Mouse (Mus musculus) hindbrain, embryonic 12.5 days (tissue): ENCODE measurements around the gene Pakap. TPM values are rescaled to one million over a fixed set of nuclear protein-coding genes. Genes with fewer than 3 reads are reported as not detected.
A peak's percentile ranks its signal among the peaks of the same experiment; 100 is the strongest.

ENCODE experiments used
- ATAC-seq: fragments of 200-750 bp; cut with Nextera tagmentation; 2 replicates; pipeline ENCODE4 v1.8.0; 2017; ENCODE audit warnings: moderate TSS enrichment; ENCODE audit not compliant: low FRiP score
- H3K27ac ChIP-seq: fragments of 300-500 bp; sonication (generic); 2 replicates; pipeline ENCODE4 v1.5.1; 2016; ENCODE audit warnings: mild to moderate bottlenecking
- H3K27me3 ChIP-seq: fragments of 300-500 bp; sonication (generic); 2 replicates; pipeline ENCODE4 v1.6.1; 2016; ENCODE audit warnings: mild to moderate bottlenecking
- H3K36me3 ChIP-seq: fragments of 300-500 bp; sonication (generic); 2 replicates; pipeline ENCODE4 v1.6.1; 2016; ENCODE audit warnings: mild to moderate bottlenecking
- H3K4me1 ChIP-seq: fragments of 300-500 bp; sonication (generic); 2 replicates; pipeline ENCODE4 v1.6.1; 2016
- H3K4me2 ChIP-seq: fragments of 300-500 bp; sonication (generic); replicated peaks from 2 replicates; pipeline ENCODE4 v1.6.1; 2016; ENCODE audit warnings: mild to moderate bottlenecking
- H3K4me3 ChIP-seq: fragments of 300-500 bp; sonication (generic); 2 replicates; pipeline ENCODE4 v1.5.1; 2016; ENCODE audit warnings: mild to moderate bottlenecking
- H3K9ac ChIP-seq: fragments of 300-500 bp; sonication (generic); 2 replicates; pipeline ENCODE4 v1.6.1; 2016; ENCODE audit warnings: mild to moderate bottlenecking, moderate library complexity
- H3K9me3 ChIP-seq: fragments of 300-500 bp; sonication (generic); replicated peaks from 2 replicates; pipeline ENCODE4 v1.6.1; 2016; ENCODE audit warnings: mild to moderate bottlenecking
- WGBS: fragments of 180-500 bp; shearing (Covaris S2); methylation state at CpG from one replicate; pipeline ENCODE4 v1.1.7; 2016; 5-methylcytosine and 5-hydroxymethylcytosine counted together
- polyA plus RNA-seq: library from polyadenylated mRNA; unstranded; fragments of >200 nt; fragmentation: Nextera tagmentation; extraction: Ambion mirVana; gene quantifications from 2 replicates; pipeline ENCODE4 v1.2.1, GENCODE M21; 2016

Gene Pakap
- polyA plus RNA-seq, 1 experiment from 2014 or later: 28.1 TPM

GRCm38 (mm10) chr4:57829131-57829530 is 261.2 kb downstream of the Pakap start:
- H3K36me3 ChIP-seq: no peaks in the 10 kb centered on the region
- H3K4me1 ChIP-seq: peaks cover 40% of the 10 kb centered on the region
- H3K9me3 ChIP-seq: no peaks in the 10 kb centered on the region
- no peaks in the 10 kb centered on the region for H3K27me3 ChIP-seq
- no peak for ATAC-seq
- H3K27ac ChIP-seq: no peak overlapping the region; the same call in 1 of the 2 replicates
- no peak overlapping the region for H3K4me3 ChIP-seq
- WGBS: 79% methylated on average over 9 of the region's 9 CpGs
- H3K4me2 ChIP-seq: no peak overlapping the region
- no peak overlapping the region for H3K9ac ChIP-seq

GRCm38 (mm10) chr4:57829740-57830139 is 261.8 kb downstream of the Pakap start:
- H3K9ac ChIP-seq: no peak overlapping the region
- WGBS: 65% methylated on average over 3 of the region's 3 CpGs
- H3K4me1 ChIP-seq: peaks cover 34% of the 10 kb centered on the region
- no peaks in the 10 kb centered on the region for H3K36me3 ChIP-seq
- H3K27ac ChIP-seq: no peak overlapping the region
- no peaks in the 10 kb centered on the region for H3K27me3 ChIP-seq
- no peak overlapping the region for H3K4me3 ChIP-seq
- H3K9me3 ChIP-seq: no peaks in the 10 kb centered on the region
- H3K4me2 ChIP-seq: no peak overlapping the region
- ATAC-seq: 0 out of 2 replicates have a peak, but pooled peaks have one; percentile 29

- H3K4me3 ChIP-seq: no peak overlapping the region
- H3K4me2 ChIP-seq: no peak overlapping the region
- no peak overlapping the region for H3K9ac ChIP-seq
- peaks cover 21% of the 10 kb centered on the region for H3K4me1 ChIP-seq
- no peak overlapping the region for H3K27ac ChIP-seq
- H3K9me3 ChIP-seq: no peaks in the 10 kb centered on the region
- H3K27me3 ChIP-seq: no peaks in the 10 kb centered on the region
- WGBS: 47% methylated on average over 7 of the region's 7 CpGs
- ATAC-seq: no peak
- H3K36me3 ChIP-seq: no peaks in the 10 kb centered on the region
Measured at GRCm38 (mm10) chr4:57832318-57832717, 264.3 kb downstream of the Pakap start.

- Histone ChIP-seq H3K4me3 (no peak overlapping the region), H3K4me1 (peaks cover 21% of the 10 kb centered on the region), H3K27ac (0 out of 2 replicates have a peak overlapping the region, but pooled peaks have one; percentile 0), H3K4me2 (no peak overlapping the region), H3K27me3 (no peaks in the 10 kb centered on the region), H3K36me3 (no peaks in the 10 kb centered on the region), H3K9ac (no peak overlapping the region), H3K9me3 (no peaks in the 10 kb centered on the region)
- peak; percentile 44 for ATAC-seq
- WGBS: 43% methylated on average over 4 of the region's 4 CpGs
Measured at GRCm38 (mm10) chr4:57833060-57833459, 265.1 kb downstream of the Pakap start.

GRCm38 (mm10) chr4:57834141-57834540 is 266.2 kb downstream of the Pakap start:
- Histone ChIP-seq H3K9ac (no peak overlapping the region), H3K36me3 (no peaks in the 10 kb centered on the region), H3K9me3 (no peaks in the 10 kb centered on the region), H3K4me3 (no peak overlapping the region), H3K4me1 (peaks cover 21% of the 10 kb centered on the region), H3K27me3 (no peaks in the 10 kb centered on the region), H3K4me2 (no peak overlapping the region), H3K27ac (no peak overlapping the region)
- no peak for ATAC-seq
- 51% methylated on average over 4 of the region's 4 CpGs for WGBS

GRCm38 (mm10) chr4:57837089-57837488 is 269.1 kb downstream of the Pakap start:
- H3K9me3 ChIP-seq: no peaks in the 10 kb centered on the region
- WGBS: 74% methylated on average over 9 of the region's 9 CpGs
- H3K4me1 ChIP-seq: peaks cover 17% of the 10 kb centered on the region
- ATAC-seq: no peak
- no peak overlapping the region for H3K9ac ChIP-seq
- no peak overlapping the region for H3K4me2 ChIP-seq
- H3K27me3 ChIP-seq: no peaks in the 10 kb centered on the region
- H3K4me3 ChIP-seq: no peak overlapping the region
- no peak overlapping the region for H3K27ac ChIP-seq
- no peaks in the 10 kb centered on the region for H3K36me3 ChIP-seq

- no peaks in the 10 kb centered on the region for H3K27me3 ChIP-seq
- H3K9ac ChIP-seq: no peak overlapping the region
- WGBS: 77% methylated on average over 4 of the region's 4 CpGs
- H3K4me3 ChIP-seq: no peak overlapping the region
- H3K9me3 ChIP-seq: no peaks in the 10 kb centered on the region
- no peaks in the 10 kb centered on the region for H3K36me3 ChIP-seq
- ATAC-seq: no peak
- H3K4me2 ChIP-seq: no peak overlapping the region
- H3K4me1 ChIP-seq: peaks cover 7% of the 10 kb centered on the region; the same call in 1 of the 2 replicates
- H3K27ac ChIP-seq: no peak overlapping the region
Measured at GRCm38 (mm10) chr4:57839343-57839742, 271.4 kb downstream of the Pakap start.

GRCm38 (mm10) chr4:57841911-57842310 is 273.9 kb downstream of the Pakap start:
- no peak overlapping the region for H3K4me2 ChIP-seq
- H3K27ac ChIP-seq: no peak overlapping the region
- H3K36me3 ChIP-seq: no peaks in the 10 kb centered on the region
- 8% methylated on average over 1 of the region's 1 CpGs for WGBS
- H3K4me1 ChIP-seq: peaks cover 30% of the 10 kb centered on the region
- no peak for ATAC-seq
- H3K9ac ChIP-seq: no peak overlapping the region
- H3K4me3 ChIP-seq: no peak overlapping the region
- H3K27me3 ChIP-seq: no peaks in the 10 kb centered on the region
- H3K9me3 ChIP-seq: no peaks in the 10 kb centered on the region

- Histone ChIP-seq H3K36me3 (no peaks in the 10 kb centered on the region), H3K27ac (no peak overlapping the region), H3K4me3 (no peak overlapping the region), H3K27me3 (no peaks in the 10 kb centered on the region), H3K9ac (no peak overlapping the region), H3K4me1 (peaks cover 38% of the 10 kb centered on the region), H3K9me3 (no peaks in the 10 kb centered on the region), H3K4me2 (no peak overlapping the region)
- WGBS: 74% methylated on average over 11 of the region's 11 CpGs
- ATAC-seq: no peak
Measured at GRCm38 (mm10) chr4:57842472-57843305, 274.7 kb downstream of the Pakap start.

- peaks cover 41% of the 10 kb centered on the region for H3K4me1 ChIP-seq
- WGBS: under 1% methylated on average over 10 of the region's 10 CpGs
- no peaks in the 10 kb centered on the region for H3K27me3 ChIP-seq
- no peaks in the 10 kb centered on the region for H3K9me3 ChIP-seq
- peak overlapping the region; percentile 23 for H3K4me3 ChIP-seq
- H3K27ac ChIP-seq: peak overlapping the region; percentile 85
- H3K36me3 ChIP-seq: peaks cover 2% of the 10 kb centered on the region; the same call in 1 of the 2 replicates
- ATAC-seq: peak; percentile 80
- peak overlapping the region; percentile 43 for H3K4me2 ChIP-seq
- H3K9ac ChIP-seq: peak overlapping the region; percentile 49
Measured at GRCm38 (mm10) chr4:57845031-57845431, 277.1 kb downstream of the Pakap start.

- peak overlapping the region; percentile 23 for H3K4me3 ChIP-seq
- peak overlapping the region; percentile 85 for H3K27ac ChIP-seq
- peak overlapping the region; percentile 49 for H3K9ac ChIP-seq
- 0 out of 2 replicates have a peak, but pooled peaks have one; percentile 34 for ATAC-seq
- no peaks in the 10 kb centered on the region for H3K9me3 ChIP-seq
- peak overlapping the region; percentile 43 for H3K4me2 ChIP-seq
- peaks cover 8% of the 10 kb centered on the region; the same call in 1 of the 2 replicates for H3K36me3 ChIP-seq
- WGBS: 14% methylated on average over 12 of the region's 12 CpGs
- H3K27me3 ChIP-seq: no peaks in the 10 kb centered on the region
- H3K4me1 ChIP-seq: peaks cover 41% of the 10 kb centered on the region
Measured at GRCm38 (mm10) chr4:57845541-57846210, 277.7 kb downstream of the Pakap start.

GRCm38 (mm10) chr4:57846381-57846990 is 278.5 kb downstream of the Pakap start:
- no peaks in the 10 kb centered on the region for H3K9me3 ChIP-seq
- H3K4me2 ChIP-seq: peak overlapping the region; percentile 43
- ATAC-seq: no peak
- no peaks in the 10 kb centered on the region for H3K27me3 ChIP-seq
- H3K27ac ChIP-seq: peak overlapping the region; percentile 85
- peaks cover 9% of the 10 kb centered on the region; the same call in 1 of the 2 replicates for H3K36me3 ChIP-seq
- WGBS: 32% methylated on average over 10 of the region's 12 CpGs
- H3K9ac ChIP-seq: peak overlapping the region; percentile 49
- H3K4me1 ChIP-seq: peaks cover 40% of the 10 kb centered on the region
- H3K4me3 ChIP-seq: peak overlapping the region; percentile 23; the same call in 1 of the 2 replicates
